Mouse (Mus musculus) cerebellum, adult 2 months (tissue): Measurements from ENCODE around the gene Hsd11b1. TPM values are rescaled to one million over a fixed set of nuclear protein-coding genes. Genes with fewer than 3 reads are reported as not detected.

Source experiments
- DNase-seq, 2 experiments: peaks; one replicate each; pipeline ENCODE4 v3.0.0; 2021
- H3K27ac ChIP-seq: fragments of 200-500 bp; 2 replicates; pipeline ENCODE4 v1.5.1; 2012; ENCODE audit warnings: low read length, control low read depth, inconsistent platforms; ENCODE audit not compliant: insufficient read depth
- H3K27me3 ChIP-seq: fragments of 200-500 bp; 2 replicates; pipeline ENCODE4 v1.6.1; 2012; ENCODE audit warnings: inconsistent platforms, mild to moderate bottlenecking, low read length, moderate library complexity; ENCODE audit not compliant: control insufficient read depth, insufficient read depth
- H3K4me1 ChIP-seq: fragments of 200-500 bp; 2 replicates; pipeline ENCODE4 v1.6.1; 2011; ENCODE audit warnings: low read length; ENCODE audit not compliant: control insufficient read depth, insufficient read depth
- H3K4me3 ChIP-seq: fragments of 200-500 bp; replicated peaks from 2 replicates; pipeline ENCODE3; 2011; ENCODE audit warnings: mild to moderate bottlenecking, low read depth, low read length, control low read depth; ENCODE audit not compliant: insufficient read depth
- CTCF ChIP-seq: fragments of 200-500 bp; IDR thresholded peaks from 2 replicates; pipeline ENCODE4 v1.5.1; 2011; ENCODE audit warnings: low read depth, mild to moderate bottlenecking, control low read depth, low read length, moderate library complexity, borderline replicate concordance; ENCODE audit not compliant: insufficient read depth
- POLR2A ChIP-seq: fragments of 200-500 bp; IDR thresholded peaks from 2 replicates; pipeline ENCODE4 v1.6.1; 2011; ENCODE audit warnings: low read length, control low read depth, borderline replicate concordance; ENCODE audit not compliant: insufficient read depth
- WGBS: fragments of 180-500 bp; shearing (Covaris S2); methylation state at CpG from one replicate; pipeline ENCODE4 v1.1.7; 2018; 5-methylcytosine and 5-hydroxymethylcytosine counted together
- polyA plus RNA-seq: library from polyadenylated mRNA; depleted of rRNA; stranded (reverse); fragments of >200 nt; gene quantifications from 2 replicates; pipeline ENCODE4 v1.2.3, GENCODE M21; 2012

Hsd11b1 gene
- polyA plus RNA-seq, 1 experiment: 94.8 TPM

GRCm38 (mm10) chr1:193225531-193225930, 38.3 kb downstream of the Hsd11b1 start:
- Histone ChIP-seq H3K27me3 (no peaks in the 10 kb centered on the region), H3K4me3 (no peak overlapping the region), H3K27ac (no peak overlapping the region), H3K4me1 (no peaks in the 10 kb centered on the region)
- WGBS: 60% methylated on average over 3 of the region's 3 CpGs
- no peak for DNase-seq
- TF ChIP-seq POLR2A: no peak
- TF ChIP-seq CTCF: no peak

GRCm38 (mm10) chr1:193220408-193220807, 43.5 kb downstream of the Hsd11b1 start:
- no peak overlapping the region for H3K4me3 ChIP-seq
- no peak for DNase-seq
- H3K27me3 ChIP-seq: no peaks in the 10 kb centered on the region
- H3K27ac ChIP-seq: no peak overlapping the region
- no peaks in the 10 kb centered on the region for H3K4me1 ChIP-seq
- WGBS: 75% methylated on average over 5 of the region's 5 CpGs
- TF ChIP-seq POLR2A (no peak), CTCF (no peak)

- H3K27ac ChIP-seq: no peak overlapping the region
- H3K4me1 ChIP-seq: no peaks in the 10 kb centered on the region
- no peak overlapping the region for H3K4me3 ChIP-seq
- DNase-seq: no peak
- H3K27me3 ChIP-seq: no peaks in the 10 kb centered on the region
- TF ChIP-seq POLR2A (no peak), CTCF (no peak)
- WGBS: 77% methylated on average over 3 of the region's 3 CpGs
These were observed 47.9 kb downstream of the Hsd11b1 start for GRCm38 (mm10) chr1:193216000-193216399.

- Histone ChIP-seq H3K4me1 (no peaks in the 10 kb centered on the region), H3K27ac (no peak overlapping the region), H3K4me3 (no peak overlapping the region), H3K27me3 (no peaks in the 10 kb centered on the region)
- TF ChIP-seq CTCF (no peak), POLR2A (no peak)
- DNase-seq: no peak
- WGBS: 70% methylated on average over 5 of the region's 5 CpGs
These were observed 49.8 kb downstream of the Hsd11b1 start for GRCm38 (mm10) chr1:193214053-193214452.

GRCm38 (mm10) chr1:193211371-193211770, 52.5 kb downstream of the Hsd11b1 start:
- TF ChIP-seq POLR2A (no peak), CTCF (no peak)
- WGBS: 57% methylated on average over 5 of the region's 5 CpGs
- no peak overlapping the region for H3K27ac ChIP-seq

GRCm38 (mm10) chr1:193208178-193208577, 55.7 kb downstream of the Hsd11b1 start:
- Histone ChIP-seq H3K27me3 (no peaks in the 10 kb centered on the region), H3K4me3 (no peak overlapping the region), H3K27ac (no peak overlapping the region), H3K4me1 (no peaks in the 10 kb centered on the region)
- 32% methylated on average over 2 of the region's 2 CpGs for WGBS
- DNase-seq: peak; percentile 45 to 47
- TF ChIP-seq POLR2A (no peak), CTCF (peak; percentile 94)

More at GRCm38 (mm10) chr1:193211371-193211770, 52.5 kb downstream of the Hsd11b1 start:
- Histone ChIP-seq H3K27me3 (no peaks in the 10 kb centered on the region), H3K4me1 (no peaks in the 10 kb centered on the region), H3K4me3 (no peak overlapping the region)
- DNase-seq: no peak

- TF ChIP-seq POLR2A: no peak
- TF ChIP-seq CTCF: no peak
- WGBS: 95% methylated on average over 3 of the region's 3 CpGs
- no peaks in the 10 kb centered on the region for H3K4me1 ChIP-seq
These were observed 56.4 kb downstream of the Hsd11b1 start, which contains the start of gene Lamb3 for GRCm38 (mm10) chr1:193207503-193207902. Lamb3 (plus strand) TSS chr1:193207699.

GRCm38 (mm10) chr1:193205431-193205830, 58.4 kb downstream of the Hsd11b1 start:
- TF ChIP-seq POLR2A: no peak
- no peak for TF ChIP-seq CTCF
- Histone ChIP-seq H3K4me3 (no peak overlapping the region), H3K27me3 (no peaks in the 10 kb centered on the region), H3K4me1 (no peaks in the 10 kb centered on the region), H3K27ac (no peak overlapping the region)
- 96% methylated on average over 2 of the region's 2 CpGs for WGBS
- DNase-seq: no peak

More at GRCm38 (mm10) chr1:193207503-193207902, 56.4 kb downstream of the Hsd11b1 start, which contains the start of gene Lamb3:
- Histone ChIP-seq H3K4me3 (no peak within 1 kb of the TSS), H3K27me3 (no peaks in the 10 kb centered on the region), H3K27ac (no peak within 1 kb of the TSS)
- DNase-seq: no peak

- 92% methylated on average over 2 of the region's 2 CpGs for WGBS
- no peaks in the 10 kb centered on the region for H3K4me1 ChIP-seq
- DNase-seq: no peak
- TF ChIP-seq POLR2A: no peak
- no peak for TF ChIP-seq CTCF
- no peak overlapping the region for H3K4me3 ChIP-seq
- no peaks in the 10 kb centered on the region for H3K27me3 ChIP-seq
- H3K27ac ChIP-seq: no peak overlapping the region
These were observed 60.1 kb downstream of the Hsd11b1 start for GRCm38 (mm10) chr1:193203821-193204220.
